Mouse (Mus musculus) adrenal gland, postnatal 10 days (tissue): ENCODE results near the gene Sympk. TPM values are rescaled to one million over a fixed set of nuclear protein-coding genes. Genes with fewer than 3 reads are reported as not detected.

ENCODE experiments used
- DNase-seq: peaks from one replicate; pipeline ENCODE4 v3.0.0; 2021; ENCODE audit warnings: mixed read lengths
- total RNA-seq, 2 experiments: library from RNA; stranded (reverse); gene quantifications; 2 replicates each; pipeline ENCODE4 v1.2.3; 2021

Sympk gene
- total RNA-seq, 2 experiments from 2014 or later = 78.0 to 89.0 TPM

GRCm38 (mm10) chr7:19007026-19007977, 16.9 kb upstream of the Sympk start:
- no peak for DNase-seq

- DNase-seq = peak; percentile 38
Observed at GRCm38 (mm10) chr7:19010581-19010980, 13.6 kb upstream of the Sympk start.

- peak; percentile 58 for DNase-seq
Observed at GRCm38 (mm10) chr7:19012025-19012621, 12.1 kb upstream of the Sympk start.

- no peak for DNase-seq
Observed at GRCm38 (mm10) chr7:19012882-19013281, 11.3 kb upstream of the Sympk start.

GRCm38 (mm10) chr7:19014452-19014851, 9.7 kb upstream of the Sympk start:
- DNase-seq = no peak

- DNase-seq = no peak
Observed at GRCm38 (mm10) chr7:19016042-19016441, 8.1 kb upstream of the Sympk start.

GRCm38 (mm10) chr7:19017909-19018308, 6.3 kb upstream of the Sympk start:
- DNase-seq = no peak

- DNase-seq = no peak
Observed at GRCm38 (mm10) chr7:19021048-19021447, 3.1 kb upstream of the Sympk start.

- DNase-seq = no peak
Observed at GRCm38 (mm10) chr7:19022189-19022958, 1.8 kb upstream of the Sympk start.

GRCm38 (mm10) chr7:19023357-19023814, 791 bp upstream of the Sympk start, which contains the start of gene Foxa3:
Foxa3 (minus strand) TSS chr7:19023538.
- peak; percentile 68 for DNase-seq

- peak; percentile 61 for DNase-seq
Observed at GRCm38 (mm10) chr7:19024581-19025255, 541 bp downstream of the Sympk start.

GRCm38 (mm10) chr7:19028067-19028466, 3.9 kb downstream of the Sympk start:
- DNase-seq = no peak

GRCm38 (mm10) chr7:19029084-19029653, 5.0 kb downstream of the Sympk start:
- peak; percentile 74 for DNase-seq

GRCm38 (mm10) chr7:19031641-19032040, 7.5 kb downstream of the Sympk start:
- no peak for DNase-seq

- DNase-seq = no peak
Observed at GRCm38 (mm10) chr7:19044616-19045015, 20.4 kb downstream of the Sympk start.

GRCm38 (mm10) chr7:19046286-19047069, 22.3 kb downstream of the Sympk start:
- DNase-seq = peak; percentile 83

GRCm38 (mm10) chr7:19048006-19048527, 23.9 kb downstream of the Sympk start:
- DNase-seq = no peak

GRCm38 (mm10) chr7:19049252-19049651, 25.1 kb downstream of the Sympk start:
- DNase-seq = no peak

- DNase-seq = no peak
Observed at GRCm38 (mm10) chr7:19050172-19050571, 26.0 kb downstream of the Sympk start.

- no peak for DNase-seq
Observed at GRCm38 (mm10) chr7:19051161-19051560, 27.0 kb downstream of the Sympk start.
